Mouse (Mus musculus) splenic B cell, adult 2 months (primary cell): ENCODE results near the gene Inhba.

Source experiments
- DNase-seq: peaks from one replicate; pipeline ENCODE4 v3.0.0-alpha.2; 2011; ENCODE audit warnings: low read depth, low spot score
- H3K27me3 ChIP-seq: 2 replicates; pipeline ENCODE4 v1.6.1; 2012; ENCODE audit warnings: mild to moderate bottlenecking, low read length, moderate library complexity, mixed read lengths; ENCODE audit not compliant: control insufficient read depth, poor library complexity, insufficient read depth, severe bottlenecking
- H3K36me3 ChIP-seq: 2 replicates; pipeline ENCODE4 v1.6.1; 2012; ENCODE audit warnings: mild to moderate bottlenecking, low read length, moderate library complexity, mixed read lengths; ENCODE audit not compliant: control insufficient read depth, poor library complexity, insufficient read depth, severe bottlenecking

Inhba gene

DNA sequence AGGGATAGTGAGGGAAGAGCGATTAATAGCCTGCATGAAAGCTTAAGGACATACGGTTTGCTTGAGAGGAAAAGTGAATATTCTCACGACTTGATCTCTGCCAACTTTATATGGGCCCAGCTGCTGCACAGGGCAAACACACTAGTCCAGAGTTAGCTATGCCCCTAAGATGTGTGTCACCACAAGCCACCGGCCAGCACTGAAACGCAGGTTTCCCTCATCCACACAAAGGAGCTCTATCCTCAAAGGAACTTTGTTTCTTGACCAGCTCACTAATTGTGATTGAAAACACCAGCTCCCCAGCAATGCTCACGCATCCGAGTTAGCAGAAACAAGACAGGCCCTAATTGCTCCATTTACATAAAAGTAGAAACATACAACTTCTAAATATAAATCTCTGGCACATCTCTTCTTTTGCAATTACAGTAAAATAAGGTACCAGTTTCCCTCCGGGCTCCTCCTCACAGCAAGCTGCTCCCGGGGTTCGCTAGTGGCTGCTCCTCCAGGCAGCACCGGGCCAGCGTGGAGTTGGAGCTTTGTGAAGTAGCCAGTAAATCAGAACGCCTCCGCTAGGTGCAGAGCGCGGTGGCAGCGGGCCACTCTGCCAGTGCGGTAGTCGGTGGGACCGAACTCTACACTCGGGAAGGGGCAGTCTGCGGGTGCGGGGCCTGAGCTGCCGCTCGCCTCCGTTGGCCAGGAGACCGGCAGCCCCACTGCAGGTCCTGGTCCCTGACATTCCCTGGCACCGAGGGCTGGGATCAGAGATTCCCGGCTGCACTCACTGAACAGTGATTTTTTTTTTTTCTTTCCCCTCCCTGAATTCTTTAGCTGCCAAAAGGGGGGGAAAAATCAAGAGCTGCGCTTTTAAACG lies at the start of gene Inhba:
Gene Inhba, plus strand, starts transcription at position 480 of the 871 bp plus-strand sequence.
- peak; percentile 11 for DNase-seq
- Histone ChIP-seq H3K27me3 (no peaks in the 10 kb centered on the region), H3K36me3 (no peaks in the 10 kb centered on the region)

DNA sequence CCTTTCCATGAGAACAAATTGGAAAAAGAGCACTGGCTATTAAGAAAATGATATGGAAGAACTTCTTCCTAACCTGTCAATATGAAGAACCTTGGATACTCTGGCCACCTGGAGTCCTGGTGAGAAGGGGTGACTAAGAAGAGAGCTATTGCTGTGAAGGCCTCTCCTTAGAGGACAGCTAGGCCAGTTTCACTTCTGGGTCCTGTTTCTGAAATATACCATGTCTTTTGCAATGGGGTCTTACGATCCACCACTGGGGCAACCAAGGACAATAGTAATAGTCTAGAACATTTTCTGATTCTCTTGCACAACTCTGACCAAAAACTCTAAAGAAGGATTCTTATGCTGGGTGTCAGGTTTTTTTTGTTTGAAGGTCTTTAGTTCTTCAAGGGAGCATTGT lies 35.1 kb upstream of the Inhba start:
- Histone ChIP-seq H3K27me3 (no peaks in the 10 kb centered on the region), H3K36me3 (no peaks in the 10 kb centered on the region)
- no peak for DNase-seq

DNA sequence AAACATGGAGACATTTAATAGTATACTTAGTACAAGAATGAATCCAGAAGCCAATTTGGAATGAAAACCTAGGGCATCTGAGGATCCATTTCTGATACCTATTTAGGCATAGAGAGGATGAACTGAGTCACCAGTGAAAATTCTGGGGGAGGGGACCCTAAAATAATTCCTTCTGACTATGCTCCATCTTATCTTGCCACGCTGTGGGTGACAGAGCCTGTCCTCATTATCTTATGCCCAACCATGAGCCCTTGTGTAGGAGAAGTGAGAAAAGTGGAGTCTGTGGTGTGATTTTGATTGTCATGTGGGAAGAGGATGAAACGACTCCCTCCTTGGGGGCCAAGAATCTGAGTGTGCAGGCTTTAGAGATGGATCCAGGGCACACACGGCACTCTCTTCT lies 32.1 kb upstream of the Inhba start:
- no peak for DNase-seq
- Histone ChIP-seq H3K36me3 (no peaks in the 10 kb centered on the region), H3K27me3 (no peaks in the 10 kb centered on the region)

DNA sequence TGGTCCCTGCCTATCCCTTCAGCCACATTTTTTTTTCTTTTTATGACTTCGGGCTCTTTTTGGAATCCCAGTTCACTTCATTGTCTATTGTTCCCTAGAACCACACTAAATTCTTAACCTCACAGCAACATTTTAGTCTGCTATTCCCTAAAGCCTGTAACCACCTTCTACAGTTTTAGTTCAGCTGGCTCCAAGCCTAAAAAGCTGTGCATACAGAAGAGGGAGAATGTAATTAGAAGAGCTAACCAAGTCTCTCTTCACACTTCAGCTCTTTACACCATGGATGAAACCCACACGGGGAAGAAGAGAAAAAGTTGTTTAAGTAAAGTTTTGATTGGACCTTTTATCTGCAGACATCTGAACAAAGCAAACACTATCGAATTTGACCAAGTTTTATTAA lies 29.6 kb upstream of the Inhba start:
- Histone ChIP-seq H3K36me3 (no peaks in the 10 kb centered on the region), H3K27me3 (no peaks in the 10 kb centered on the region)
- DNase-seq, result no peak

DNA sequence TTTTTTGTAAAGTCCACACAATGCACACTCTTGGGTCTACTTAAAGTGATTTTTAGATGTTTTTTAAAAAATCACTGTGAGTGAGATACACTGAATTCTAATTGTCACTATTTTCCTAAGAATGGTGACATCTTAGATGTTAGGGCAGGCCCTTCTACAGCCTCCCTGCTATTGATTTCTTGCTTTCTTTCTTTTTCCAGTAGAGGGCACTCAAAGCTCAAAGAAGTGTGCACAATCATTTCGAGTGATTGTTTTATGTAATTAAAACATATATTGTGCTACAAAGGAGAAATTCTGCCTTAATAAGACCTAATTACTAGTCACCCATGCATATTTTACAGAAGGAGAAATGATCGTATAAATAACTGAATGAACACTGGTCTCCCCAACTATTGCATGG lies 25.9 kb upstream of the Inhba start:
- Histone ChIP-seq H3K36me3 (no peaks in the 10 kb centered on the region), H3K27me3 (no peaks in the 10 kb centered on the region)
- peak; percentile 4 for DNase-seq

DNA sequence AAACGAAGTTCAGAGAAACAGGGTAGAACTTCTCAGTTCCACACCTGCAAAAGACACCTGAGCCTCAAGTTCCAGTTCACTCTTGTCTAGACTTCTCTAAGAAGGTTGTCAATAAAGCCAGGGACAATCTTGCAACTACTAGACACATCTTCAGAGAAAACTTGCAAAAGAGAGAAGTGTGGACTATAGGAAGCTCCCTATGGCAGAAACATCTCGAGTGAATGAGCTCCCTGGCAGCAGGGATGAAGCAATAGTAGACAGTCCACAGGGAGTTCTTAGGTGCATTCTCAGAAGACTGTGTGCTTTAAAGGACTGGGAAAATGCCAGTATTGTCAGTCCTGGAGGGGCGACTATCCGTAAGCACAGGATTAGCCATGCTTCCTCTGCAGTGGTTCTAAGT lies 25.5 kb upstream of the Inhba start:
- Histone ChIP-seq H3K36me3 (no peaks in the 10 kb centered on the region), H3K27me3 (no peaks in the 10 kb centered on the region)
- DNase-seq, result no peak

DNA sequence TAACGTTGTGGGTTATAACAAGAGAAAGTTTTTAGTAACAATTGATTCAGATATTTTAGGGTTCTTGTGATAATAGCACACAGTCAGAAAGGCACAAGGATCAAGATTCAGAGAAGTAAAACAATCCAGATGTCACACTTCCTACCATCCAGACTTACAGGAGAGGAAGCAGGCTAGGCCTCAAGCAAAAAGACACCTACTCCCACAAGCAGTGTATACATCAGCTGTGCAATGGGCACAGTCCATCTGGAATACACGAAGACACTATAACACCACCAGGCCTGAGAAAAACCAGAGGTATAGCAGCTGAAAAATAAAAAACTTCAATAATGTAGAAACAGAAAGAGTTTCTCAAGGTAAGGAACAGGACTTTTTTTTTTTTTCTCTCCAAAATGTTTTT lies 16.3 kb upstream of the Inhba start:
- H3K27me3 ChIP-seq, result no peaks in the 10 kb centered on the region
- no peaks in the 10 kb centered on the region for H3K36me3 ChIP-seq
- DNase-seq, result no peak

DNA sequence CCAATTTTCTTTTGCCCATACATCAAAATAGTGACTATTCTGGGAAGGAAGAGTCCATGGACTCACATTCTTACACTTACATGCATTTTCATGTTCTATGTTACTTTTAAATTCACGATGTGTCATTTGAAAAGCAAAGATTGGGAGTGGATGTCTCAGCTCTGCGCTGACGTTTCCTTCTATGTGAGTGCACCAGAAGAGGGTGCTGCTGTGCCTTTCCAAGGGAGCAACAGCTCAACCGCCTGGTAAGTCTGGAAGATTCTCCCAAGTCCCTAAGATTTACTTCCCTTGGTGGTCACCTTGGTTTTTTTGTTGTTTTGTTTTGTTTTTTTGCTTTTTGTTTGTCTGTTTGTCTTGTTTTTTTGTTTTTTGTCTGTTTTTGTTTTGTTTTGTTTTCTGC lies 6.1 kb upstream of the Inhba start:
- Histone ChIP-seq H3K27me3 (no peaks in the 10 kb centered on the region), H3K36me3 (no peaks in the 10 kb centered on the region)
- DNase-seq, result no peak

DNA sequence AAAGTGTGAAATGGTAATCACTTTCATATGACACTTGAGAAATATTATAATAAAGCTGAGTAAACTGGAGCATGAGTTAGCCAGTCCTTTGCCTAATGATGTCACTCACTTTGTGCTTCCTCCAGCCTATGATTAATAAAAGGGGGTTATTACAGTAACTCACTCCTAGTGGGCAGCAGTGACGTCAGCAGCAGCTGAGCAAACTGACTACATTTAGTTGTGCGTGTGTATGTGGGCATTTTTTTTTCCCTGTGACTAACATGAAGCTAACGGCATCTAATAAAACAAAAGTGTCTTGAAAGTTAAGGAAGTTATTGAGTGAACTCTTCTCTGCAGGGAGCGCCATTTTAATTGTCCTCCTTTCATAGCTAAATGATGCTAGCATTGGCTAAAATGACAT lies 3.9 kb upstream of the Inhba start:
- H3K27me3 ChIP-seq, result no peaks in the 10 kb centered on the region
- DNase-seq, result no peak
- no peaks in the 10 kb centered on the region for H3K36me3 ChIP-seq

DNA sequence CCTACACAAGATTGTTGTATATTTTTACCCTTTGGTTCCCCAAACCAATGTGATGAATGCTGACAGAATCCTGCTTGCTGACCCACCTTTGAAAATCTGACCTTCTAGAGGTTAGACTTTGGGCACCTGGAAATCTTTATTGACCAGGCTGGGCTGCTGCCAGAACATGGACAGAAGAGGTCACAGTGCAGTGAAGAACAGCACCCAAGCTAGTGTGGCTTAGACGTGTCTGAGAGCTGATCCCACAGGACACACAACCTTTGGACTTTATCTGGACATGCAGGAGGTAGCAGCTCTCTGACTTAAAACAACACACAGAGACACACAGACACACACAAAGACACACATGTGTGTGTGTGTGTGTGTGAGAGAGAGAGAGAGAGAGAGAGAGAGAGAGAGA lies 3.3 kb upstream of the Inhba start:
- no peak for DNase-seq
- no peaks in the 10 kb centered on the region for H3K27me3 ChIP-seq
- H3K36me3 ChIP-seq, result no peaks in the 10 kb centered on the region

DNA sequence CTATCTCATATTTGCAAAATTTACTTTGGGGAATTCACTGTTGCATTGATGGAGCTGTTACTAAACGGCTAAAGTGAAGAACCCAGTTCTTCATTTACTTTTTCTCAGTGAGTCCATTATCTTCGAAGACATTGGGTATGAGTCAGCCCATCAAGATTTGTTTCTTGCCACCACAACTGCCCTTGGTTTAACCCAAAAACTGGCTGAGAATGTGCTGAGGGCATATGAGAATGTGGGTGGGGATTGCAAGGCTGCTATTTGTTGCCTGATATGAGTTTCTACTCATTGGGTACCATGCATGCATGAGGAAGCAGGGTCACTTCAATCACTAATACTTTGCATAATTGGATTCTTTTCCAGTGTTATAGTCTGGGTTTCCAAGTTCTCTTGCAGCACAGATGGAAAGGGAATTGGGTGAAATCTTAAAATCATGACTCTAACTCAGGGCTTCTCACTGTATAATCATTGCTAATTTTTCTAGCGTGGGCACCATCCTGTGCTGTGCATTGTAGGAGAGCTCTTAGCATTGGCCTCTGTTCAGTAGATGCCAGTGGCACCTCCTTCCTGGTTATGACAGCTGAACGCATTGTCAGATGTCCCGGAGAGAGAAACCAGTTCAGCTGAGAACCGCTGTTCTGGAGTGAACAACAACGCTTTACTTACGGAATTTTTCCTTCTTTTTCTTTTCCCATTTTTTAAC lies 1.7 kb upstream of the Inhba start:
- Histone ChIP-seq H3K27me3 (no peaks in the 10 kb centered on the region), H3K36me3 (no peaks in the 10 kb centered on the region)
- DNase-seq, result no peak

DNA sequence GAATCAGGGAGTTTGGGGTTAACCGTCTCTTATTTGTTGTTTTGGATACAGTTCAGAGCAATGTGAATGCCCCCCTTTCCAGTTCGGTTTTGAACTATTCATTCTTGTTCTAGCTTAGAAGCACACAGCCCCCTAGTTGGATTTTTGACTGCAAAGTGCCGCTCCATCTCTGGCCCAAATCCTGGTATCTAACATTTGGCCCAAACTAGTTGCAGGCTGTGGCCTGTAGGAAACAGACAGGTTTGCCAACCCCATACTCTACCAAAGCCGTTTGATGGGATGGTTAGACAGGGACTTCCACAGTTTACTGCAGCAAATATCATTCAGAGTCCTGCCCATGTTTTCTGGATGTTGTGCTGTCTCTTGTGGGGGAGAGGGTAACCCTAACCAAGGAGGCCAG lies 1.1 kb upstream of the Inhba start:
- H3K27me3 ChIP-seq, result no peaks in the 10 kb centered on the region
- DNase-seq, result no peak

DNA sequence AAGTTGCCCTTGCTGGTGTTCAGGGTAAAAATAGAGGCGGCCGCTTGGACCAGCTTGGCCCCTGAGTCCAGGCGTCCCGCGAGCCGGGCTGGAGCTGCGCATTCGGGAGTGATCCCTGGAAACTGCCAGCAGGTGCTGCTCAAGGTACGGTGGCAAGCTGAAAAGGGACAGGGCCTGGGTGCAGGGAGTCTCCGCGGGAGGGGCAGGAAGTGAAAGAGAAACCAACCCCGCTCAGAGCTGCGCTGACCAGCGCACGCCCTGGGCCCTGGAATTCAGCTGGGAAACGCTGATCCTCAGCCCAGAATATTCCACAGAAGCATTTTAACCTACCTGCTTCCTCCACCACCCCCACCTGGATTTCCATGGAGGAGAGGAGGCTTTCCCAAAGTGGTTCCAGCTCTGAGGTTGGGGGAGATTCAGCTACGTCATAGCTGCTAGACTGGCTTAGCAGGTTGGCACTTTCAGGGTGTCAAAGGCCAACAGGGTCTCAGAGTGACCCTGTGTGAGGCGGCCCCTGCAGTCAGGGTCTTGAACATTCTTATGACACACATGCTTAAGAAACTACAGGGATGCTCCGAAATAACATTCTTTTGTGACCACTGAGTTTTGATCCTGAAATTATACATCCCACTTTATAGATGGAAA lies 714 bp downstream of the Inhba start:
- peak; percentile 55 for DNase-seq
- Histone ChIP-seq H3K36me3 (no peaks in the 10 kb centered on the region), H3K27me3 (no peaks in the 10 kb centered on the region)

More for the DNA sequence above, 1.1 kb upstream of the Inhba start:
- H3K36me3 ChIP-seq, result no peaks in the 10 kb centered on the region

DNA sequence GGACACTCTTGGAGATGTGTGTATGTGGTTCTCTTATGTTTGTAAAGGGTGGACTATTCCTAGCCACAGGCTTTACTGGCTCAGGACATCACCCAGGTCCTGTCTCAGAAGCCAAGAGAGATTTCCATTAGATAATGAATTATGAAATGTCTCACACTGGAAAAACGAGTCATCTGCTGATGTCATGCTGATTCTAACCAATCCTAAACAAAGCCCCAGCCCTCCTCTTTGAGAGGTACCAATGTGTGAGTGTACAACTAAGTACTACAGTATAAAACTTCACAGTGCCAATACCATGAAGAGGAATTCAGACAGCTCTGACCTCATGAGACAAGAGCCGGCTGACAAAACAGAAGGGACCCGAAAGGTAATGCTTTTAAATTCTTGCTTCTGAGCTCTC lies 2.5 kb downstream of the Inhba start:
- H3K27me3 ChIP-seq, result no peaks in the 10 kb centered on the region
- DNase-seq, result no peak
- H3K36me3 ChIP-seq, result no peaks in the 10 kb centered on the region

DNA sequence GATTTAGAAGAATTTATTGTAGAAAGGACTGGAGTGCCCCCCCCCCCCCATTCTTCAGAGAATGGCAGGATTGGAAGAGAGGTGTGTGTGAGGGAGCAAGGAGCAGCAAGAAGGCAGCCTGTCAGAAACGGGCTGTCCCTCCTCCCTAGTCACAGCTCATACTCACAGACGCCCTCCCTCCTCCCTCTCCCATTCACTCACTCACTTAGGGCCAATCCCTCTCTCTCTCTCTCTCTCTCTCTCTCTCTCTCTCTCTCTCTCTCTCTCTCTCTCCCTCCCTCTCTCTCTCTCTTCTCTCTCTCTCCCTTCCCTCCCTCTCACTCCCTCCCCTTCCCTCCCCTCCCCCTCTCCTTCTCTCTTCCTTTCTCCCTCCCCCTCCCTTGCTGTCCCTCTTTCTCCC lies 4.9 kb downstream of the Inhba start:
- no peaks in the 10 kb centered on the region for H3K36me3 ChIP-seq
- DNase-seq, result no peak
- H3K27me3 ChIP-seq, result no peaks in the 10 kb centered on the region
